Mouse (Mus musculus): ENCODE data around the gene Foxb2. TPM values are rescaled to one million over a fixed set of nuclear protein-coding genes. Genes with fewer than 3 reads are reported as not detected.

Gene Foxb2
- total and polyA plus RNA-seq, 2 experiments from 2014 or later: 0.47 TPM; not detected in 1

GRCm38 (mm10) chr19:16875631-16876457 is 2.2 kb upstream of the Foxb2 start:
- Histone ChIP-seq H3K27ac (ENCODE audit: low read depth, low read length) (no peak overlapping the region), H3K36me3 (ENCODE audit: insufficient read depth, low read length) (no peaks in the 10 kb centered on the region), H3K9me3 (ENCODE audit: low read length) (no peaks in the 10 kb centered on the region), H3K4me2 (ENCODE audit: low read depth, low read length, poor library complexity, severe bottlenecking) (no peak overlapping the region), H3K4me1 (ENCODE audit: insufficient read depth, low read length) (peaks cover 3% of the 10 kb centered on the region), H3K4me3 (ENCODE audit: low read depth, low read length) (no peak overlapping the region), H3K9ac (replicated peaks; ENCODE audit: low read length, poor library complexity, severe bottlenecking) (no peak overlapping the region), H3K27me3 (ENCODE audit: insufficient read depth, low read length) (peaks cover 74% of the 10 kb centered on the region)
- DNase-seq (ENCODE audit: low spot score): no peak
- WGBS: 2% methylated on average over 34 of the region's 34 CpGs
- ATAC-seq (ENCODE audit: low FRiP score): no peak
- no peak for TF ChIP-seq CTCF (IDR thresholded peaks at IDR 0.05)

DNA sequence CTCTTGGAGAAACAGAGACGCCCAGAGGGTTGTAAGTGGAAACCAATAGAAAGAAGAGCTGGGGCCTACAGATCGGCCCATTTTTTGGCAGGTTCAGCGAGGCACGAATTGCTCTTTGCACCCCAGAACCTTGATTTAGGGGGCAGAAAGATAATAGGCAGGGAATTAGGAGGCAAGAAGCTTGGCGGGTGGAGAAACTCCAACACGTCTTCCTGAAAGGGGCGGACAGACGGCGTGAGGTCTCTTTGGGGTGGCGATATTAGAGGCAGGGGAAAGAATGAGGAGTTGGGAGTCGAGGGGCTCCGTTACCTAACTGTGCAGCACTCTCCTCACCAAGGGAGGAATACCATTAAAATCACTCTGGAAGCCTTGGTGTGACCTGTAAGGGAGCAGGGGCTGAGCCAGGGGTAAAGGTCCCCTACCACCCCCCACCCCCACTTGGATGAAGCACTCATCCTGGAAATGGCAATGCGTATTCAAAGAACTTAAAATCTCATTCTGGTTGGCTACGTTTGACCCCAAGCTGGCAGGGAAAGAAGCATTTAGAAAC is 1.5 kb upstream of the Foxb2 start:
- Histone ChIP-seq H3K9ac (replicated peaks; ENCODE audit: low read length, poor library complexity, severe bottlenecking) (no peak overlapping the region), H3K27me3 (ENCODE audit: insufficient read depth, low read length) (peaks cover 77% of the 10 kb centered on the region), H3K27ac (ENCODE audit: low read depth, low read length) (no peak overlapping the region), H3K4me3 (ENCODE audit: low read depth, low read length) (no peak overlapping the region), H3K4me1 (ENCODE audit: insufficient read depth, low read length) (peaks cover 3% of the 10 kb centered on the region), H3K36me3 (ENCODE audit: insufficient read depth, low read length) (no peaks in the 10 kb centered on the region), H3K4me2 (ENCODE audit: low read depth, low read length, poor library complexity, severe bottlenecking) (no peak overlapping the region), H3K9me3 (ENCODE audit: low read length) (no peaks in the 10 kb centered on the region)
- ATAC-seq (ENCODE audit: low FRiP score) (no peak), DNase-seq (ENCODE audit: low spot score) (no peak)
- 4% methylated on average over 14 of the region's 14 CpGs for WGBS
- TF ChIP-seq CTCF (IDR thresholded peaks at IDR 0.05): no peak

DNA sequence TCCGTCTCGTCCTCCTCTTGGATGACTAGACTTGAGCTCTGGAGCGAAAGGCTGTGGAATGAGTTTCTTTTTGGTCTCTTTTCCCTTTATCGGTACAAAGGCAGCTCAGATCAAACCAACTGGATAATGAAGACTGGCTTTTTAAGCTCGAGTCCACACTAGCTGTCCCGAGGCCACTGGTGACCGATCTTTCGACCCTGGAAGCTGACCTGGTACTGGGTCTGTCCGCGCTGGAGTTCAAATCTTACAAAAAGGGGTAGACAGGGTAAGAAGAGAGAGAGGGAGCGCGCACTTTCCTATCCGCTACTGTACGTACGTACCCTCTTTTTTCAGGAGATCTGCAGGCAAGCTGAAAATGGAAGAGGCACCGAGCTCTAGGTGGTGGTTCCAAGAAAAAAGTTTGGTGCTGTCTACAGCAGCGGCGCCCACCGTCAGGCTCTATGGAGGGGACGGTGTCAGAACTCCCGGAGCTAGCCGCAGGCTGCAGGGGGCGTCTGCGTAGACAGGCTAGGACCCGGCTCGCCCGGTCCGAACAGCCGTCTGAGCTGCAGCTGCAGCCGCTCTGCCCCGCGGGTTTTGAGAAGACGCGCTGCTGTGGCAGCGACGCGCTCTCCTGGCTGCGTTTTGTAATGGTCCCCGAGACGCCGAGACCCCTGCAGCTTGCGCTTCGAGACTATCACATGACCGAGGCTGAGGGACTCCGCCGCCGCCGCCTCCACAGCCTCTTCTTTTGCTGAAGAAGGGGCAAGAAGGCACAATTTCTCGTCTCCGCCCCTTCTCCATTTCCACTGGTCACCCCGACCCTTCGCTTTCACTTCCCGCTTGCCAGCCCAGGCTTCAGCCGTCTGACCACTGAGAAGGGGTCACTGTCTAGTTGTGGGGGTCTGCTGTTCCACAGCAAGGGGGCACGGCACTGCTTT is 597 bp upstream of the Foxb2 start:
- peaks cover 79% of the 10 kb centered on the region for H3K27me3 ChIP-seq (ENCODE audit: insufficient read depth, low read length)
- peak overlapping the region; percentile 27 for H3K4me2 ChIP-seq (ENCODE audit: low read depth, low read length, poor library complexity, severe bottlenecking)
- peak overlapping the region; percentile 45; the same call in 1 of the 2 replicates for H3K4me3 ChIP-seq (ENCODE audit: low read depth, low read length)
- H3K9ac ChIP-seq (replicated peaks; ENCODE audit: low read length, poor library complexity, severe bottlenecking): no peak overlapping the region
- peaks cover 3% of the 10 kb centered on the region for H3K4me1 ChIP-seq (ENCODE audit: insufficient read depth, low read length)
- H3K9me3 ChIP-seq (ENCODE audit: low read length): no peaks in the 10 kb centered on the region
- no peak overlapping the region for H3K27ac ChIP-seq (ENCODE audit: low read depth, low read length)
- no peaks in the 10 kb centered on the region for H3K36me3 ChIP-seq (ENCODE audit: insufficient read depth, low read length)
- DNase-seq (ENCODE audit: low spot score) (no peak), ATAC-seq (ENCODE audit: low FRiP score) (peak; percentile 15; the same call in 1 of the 2 replicates)
- TF ChIP-seq CTCF (IDR thresholded peaks at IDR 0.05): no peak
- WGBS: 1% methylated on average over 54 of the region's 55 CpGs

GRCm38 (mm10) chr19:16872331-16873180 is 1.0 kb downstream of the Foxb2 start:
- H3K9me3 ChIP-seq (ENCODE audit: low read length): no peaks in the 10 kb centered on the region
- H3K4me2 ChIP-seq (ENCODE audit: low read depth, low read length, poor library complexity, severe bottlenecking): peak overlapping the region; percentile 77
- peaks cover 3% of the 10 kb centered on the region for H3K4me1 ChIP-seq (ENCODE audit: insufficient read depth, low read length)
- no peaks in the 10 kb centered on the region for H3K36me3 ChIP-seq (ENCODE audit: insufficient read depth, low read length)
- ATAC-seq (ENCODE audit: low FRiP score) (peak; percentile 21; the same call in 1 of the 2 replicates), DNase-seq (ENCODE audit: low spot score) (no peak)
- WGBS: under 1% methylated on average over 67 of the region's 88 CpGs
- peak overlapping the region; percentile 45 for H3K4me3 ChIP-seq (ENCODE audit: low read depth, low read length)
- TF ChIP-seq CTCF (IDR thresholded peaks at IDR 0.05): no peak
- H3K9ac ChIP-seq (replicated peaks; ENCODE audit: low read length, poor library complexity, severe bottlenecking): 0 out of 2 replicates have a peak overlapping the region, but pooled peaks have one; percentile 29
- H3K27me3 ChIP-seq (ENCODE audit: insufficient read depth, low read length): peaks cover 80% of the 10 kb centered on the region
- no peak overlapping the region for H3K27ac ChIP-seq (ENCODE audit: low read depth, low read length)

- WGBS: under 1% methylated on average over 24 of the region's 24 CpGs
- TF ChIP-seq CTCF (IDR thresholded peaks at IDR 0.05): no peak
- ATAC-seq (ENCODE audit: low FRiP score) (no peak), DNase-seq (ENCODE audit: low spot score) (no peak)
- H3K27me3 ChIP-seq (ENCODE audit: insufficient read depth, low read length): peaks cover 70% of the 10 kb centered on the region
- H3K4me3 ChIP-seq (ENCODE audit: low read depth, low read length): no peak overlapping the region
- H3K4me1 ChIP-seq (ENCODE audit: insufficient read depth, low read length): peaks cover 3% of the 10 kb centered on the region
- H3K9ac ChIP-seq (replicated peaks; ENCODE audit: low read length, poor library complexity, severe bottlenecking): no peak overlapping the region
- no peak overlapping the region for H3K4me2 ChIP-seq (ENCODE audit: low read depth, low read length, poor library complexity, severe bottlenecking)
- no peaks in the 10 kb centered on the region for H3K36me3 ChIP-seq (ENCODE audit: insufficient read depth, low read length)
- H3K9me3 ChIP-seq (ENCODE audit: low read length): no peaks in the 10 kb centered on the region
- no peak overlapping the region for H3K27ac ChIP-seq (ENCODE audit: low read depth, low read length)
Observed at GRCm38 (mm10) chr19:16871192-16871760, 2.3 kb downstream of the Foxb2 start.
